Mouse (Mus musculus): ENCODE data around the gene Cactin.

Cactin gene

DNA sequence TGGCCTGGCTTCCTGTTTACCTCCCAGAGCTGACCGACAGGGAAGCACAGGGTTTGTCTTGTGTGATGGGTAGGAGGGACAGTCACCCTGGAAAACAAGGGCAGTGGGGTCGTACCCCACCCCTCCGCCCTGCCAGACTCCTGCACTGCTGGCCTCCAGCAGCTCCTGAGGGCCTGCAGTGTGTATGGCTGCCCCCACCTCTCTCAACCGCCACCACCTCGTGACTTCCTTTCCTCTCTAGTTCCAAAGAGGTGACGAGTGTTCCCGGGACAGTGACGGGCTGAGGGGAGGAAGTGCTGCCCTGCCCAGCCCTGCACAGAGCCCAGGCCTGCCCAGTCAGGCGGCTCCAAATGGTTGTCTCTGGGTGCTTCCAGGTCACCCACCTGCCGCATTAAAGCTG lies 23.1 kb upstream of the Cactin start:
- no peak for DNase-seq (ENCODE audit: low read depth, low spot score)

GRCm38 (mm10) chr10:81298369-81299100 lies 22.4 kb upstream of the Cactin start:
- no peak for DNase-seq (ENCODE audit: low read depth, low spot score)

DNA sequence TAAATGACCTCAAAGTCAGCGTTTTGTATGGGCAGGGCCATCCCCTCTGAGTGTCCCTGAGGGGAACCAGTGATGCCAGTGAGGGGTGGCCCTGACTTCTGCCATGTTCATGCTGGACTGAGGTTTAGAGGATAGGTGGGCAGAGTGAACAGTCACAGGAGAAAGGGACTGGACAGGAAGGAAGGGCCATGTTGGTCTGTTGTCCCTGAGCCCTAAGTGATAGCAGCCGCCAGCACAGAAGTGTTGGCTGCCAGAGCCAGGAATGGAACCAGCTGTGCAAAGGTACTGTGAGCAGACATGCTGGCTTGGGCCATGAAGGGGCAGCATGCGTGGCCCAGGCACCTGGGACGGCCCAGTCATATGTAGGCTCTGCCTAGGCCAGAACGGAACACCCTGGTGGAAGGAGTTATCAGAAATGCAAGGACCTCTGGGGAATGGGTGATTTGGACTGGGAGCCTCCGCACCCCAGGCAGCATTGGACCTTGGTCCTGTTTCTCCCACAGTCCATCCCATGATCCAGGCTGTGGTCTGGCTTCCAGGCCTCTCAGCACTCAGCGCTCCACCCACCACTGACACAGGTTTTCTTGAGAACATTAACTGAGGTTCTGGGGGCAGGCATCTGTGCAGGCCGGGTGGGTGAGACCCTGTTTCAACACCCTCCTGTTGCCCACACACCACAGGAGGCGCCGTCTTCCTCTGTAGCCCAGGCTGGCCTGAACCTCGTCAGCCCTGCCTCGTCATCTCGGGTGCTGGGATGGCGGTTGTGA lies 21.1 kb upstream of the Cactin start:
- no peak for DNase-seq (ENCODE audit: low read depth, low spot score)

DNA sequence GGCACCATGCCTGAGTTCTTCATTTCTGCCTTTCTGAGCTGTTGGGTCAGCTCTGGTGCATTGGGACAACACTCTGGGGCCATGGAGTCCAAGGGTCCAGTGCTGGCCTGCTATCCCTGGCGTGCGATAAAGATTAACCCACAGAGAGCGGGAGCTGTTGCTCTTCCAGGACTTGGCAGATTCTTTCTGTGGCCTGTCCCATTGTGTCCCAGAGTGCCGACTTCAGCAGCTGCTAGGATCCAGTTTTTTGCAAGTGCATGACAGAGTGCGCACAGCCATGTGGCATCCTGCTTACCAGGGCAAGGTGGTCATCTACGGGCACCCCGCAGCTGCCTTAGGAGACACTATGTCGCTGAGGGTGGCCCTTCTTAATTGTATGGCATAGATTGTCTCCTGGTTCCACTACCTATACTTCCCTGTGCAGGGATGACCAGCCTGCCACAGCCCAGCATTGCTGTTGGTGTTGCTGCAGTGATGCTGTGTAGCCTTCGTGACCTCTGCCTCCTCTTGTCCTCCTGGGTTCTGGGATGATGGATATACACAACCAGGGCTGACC lies 20.5 kb upstream of the Cactin start:
- DNase-seq (ENCODE audit: low read depth, low spot score): no peak

- DNase-seq (ENCODE audit: low read depth, low spot score): no peak
These were observed 19.6 kb upstream of the Cactin start for GRCm38 (mm10) chr10:81301321-81301720.

DNA sequence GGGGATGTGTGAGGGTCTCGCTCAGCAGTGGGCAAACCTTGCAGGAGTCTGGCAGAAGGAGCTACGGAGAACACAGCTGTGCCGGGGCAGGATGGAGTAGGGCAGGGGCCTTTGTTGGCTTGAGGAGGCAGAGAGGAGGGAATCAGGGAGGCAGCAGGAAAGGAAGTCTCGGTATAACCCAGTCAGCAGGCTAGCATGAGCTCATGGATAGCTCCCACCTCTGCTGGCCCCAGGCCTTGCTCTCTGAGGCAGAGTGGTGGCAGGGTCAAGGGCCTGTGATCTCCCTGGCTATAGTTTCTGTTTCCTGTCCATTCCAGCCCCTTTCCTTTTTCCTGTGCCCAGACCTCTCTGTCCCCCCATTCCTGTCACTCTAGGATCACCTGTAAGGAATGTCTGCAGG lies 18.6 kb upstream of the Cactin start:
- no peak for DNase-seq (ENCODE audit: low read depth, low spot score)

- DNase-seq (ENCODE audit: low read depth, low spot score): no peak
These were observed 18.1 kb upstream of the Cactin start for GRCm38 (mm10) chr10:81302781-81303218.

DNA sequence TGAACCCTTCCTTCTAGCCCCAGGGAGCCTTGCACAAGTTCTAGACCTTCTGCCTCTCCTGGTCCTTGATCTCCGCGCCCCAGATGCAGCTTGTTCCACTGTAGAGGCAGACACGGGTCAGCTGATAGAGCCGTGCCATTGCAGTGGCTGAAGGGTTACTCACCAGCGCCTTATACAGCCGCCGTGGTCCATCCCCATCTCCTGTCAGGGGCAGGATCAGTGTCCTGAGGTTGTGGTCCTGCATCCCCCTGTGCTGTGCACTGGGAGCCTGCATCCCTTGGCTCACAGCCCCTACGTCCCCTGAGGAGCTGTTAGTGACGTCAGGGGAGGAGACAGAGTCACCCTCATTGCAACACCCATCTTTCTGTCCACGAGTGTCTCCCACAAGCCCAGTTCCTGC lies 17.6 kb upstream of the Cactin start:
- no peak for DNase-seq (ENCODE audit: low read depth, low spot score)

- no peak for DNase-seq (ENCODE audit: low read depth, low spot score)
These were observed 17.1 kb upstream of the Cactin start for GRCm38 (mm10) chr10:81303761-81304160.

DNA sequence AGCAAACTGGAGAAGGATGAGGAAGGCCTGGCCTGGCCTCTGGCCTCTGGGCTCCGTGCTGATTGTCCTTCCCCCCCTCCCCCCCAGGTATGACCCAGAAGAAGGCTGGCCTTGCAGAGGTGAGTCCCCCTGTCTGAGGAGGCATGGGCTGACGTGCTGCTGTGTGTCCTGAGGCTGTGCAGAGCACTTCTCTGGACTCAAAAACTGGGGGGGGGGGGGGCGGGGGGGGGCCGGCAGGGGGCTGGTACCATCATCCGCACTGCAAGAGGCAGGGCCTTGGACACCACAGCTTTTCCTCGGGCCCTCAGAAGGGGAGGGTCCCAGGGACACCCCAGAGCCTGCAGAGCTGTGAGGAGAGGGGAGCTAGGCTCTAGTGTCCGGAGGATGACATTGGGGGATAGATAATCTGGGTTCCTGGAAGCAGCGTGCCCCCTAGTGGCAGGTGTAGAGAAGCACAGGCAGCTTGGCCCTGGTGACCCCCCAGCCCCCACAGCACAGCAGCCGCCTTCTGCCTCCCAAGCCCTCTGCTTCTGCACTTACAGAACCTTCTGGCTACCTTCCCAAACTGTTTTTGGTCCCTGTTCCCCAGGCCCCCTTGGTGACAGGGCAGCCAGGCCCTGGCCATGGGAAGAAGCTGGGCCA lies 16.2 kb upstream of the Cactin start:
- no peak for DNase-seq (ENCODE audit: low read depth, low spot score)

DNA sequence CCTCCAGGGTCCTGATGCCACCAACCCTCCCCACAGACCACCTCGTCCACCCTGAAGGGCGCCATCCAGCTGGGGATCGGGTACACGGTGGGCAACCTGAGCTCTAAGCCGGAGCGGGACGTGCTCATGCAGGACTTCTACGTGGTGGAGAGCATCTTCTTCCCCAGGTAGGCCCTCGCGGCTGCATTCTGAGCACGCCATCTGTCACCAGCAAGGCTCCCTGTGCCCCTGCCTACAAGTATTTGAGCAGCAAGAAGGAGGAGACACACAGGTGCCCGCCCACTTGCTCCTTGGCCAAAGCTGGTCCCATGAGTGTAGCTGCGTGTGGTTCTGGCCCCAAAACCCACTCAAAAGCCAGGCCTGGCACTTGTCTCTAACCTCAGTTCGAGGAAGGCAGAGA lies 15.2 kb upstream of the Cactin start:
- DNase-seq (ENCODE audit: low read depth, low spot score): no peak

DNA sequence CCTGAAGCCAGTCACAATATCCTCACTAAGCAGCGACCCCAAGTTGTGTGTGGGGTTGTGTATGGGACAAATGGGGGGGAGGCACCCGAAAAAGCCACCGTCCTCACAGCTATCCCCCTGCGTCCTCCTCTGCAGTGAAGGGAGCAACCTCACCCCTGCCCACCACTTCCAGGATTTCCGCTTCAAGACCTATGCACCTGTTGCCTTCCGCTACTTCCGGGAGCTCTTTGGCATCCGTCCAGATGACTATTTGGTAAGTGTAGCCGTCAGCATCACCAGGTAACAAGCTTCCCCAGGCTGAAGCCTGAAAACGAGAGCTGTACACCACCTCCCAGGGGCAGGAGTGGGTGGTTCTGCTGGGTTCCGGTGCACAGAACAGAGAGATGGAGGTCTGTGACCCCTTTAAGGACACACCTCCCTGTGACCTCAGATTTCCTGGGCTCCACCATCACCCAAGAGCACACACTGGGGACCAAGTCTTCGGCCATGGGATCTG lies 14.7 kb upstream of the Cactin start:
- DNase-seq (ENCODE audit: low read depth, low spot score): no peak

DNA sequence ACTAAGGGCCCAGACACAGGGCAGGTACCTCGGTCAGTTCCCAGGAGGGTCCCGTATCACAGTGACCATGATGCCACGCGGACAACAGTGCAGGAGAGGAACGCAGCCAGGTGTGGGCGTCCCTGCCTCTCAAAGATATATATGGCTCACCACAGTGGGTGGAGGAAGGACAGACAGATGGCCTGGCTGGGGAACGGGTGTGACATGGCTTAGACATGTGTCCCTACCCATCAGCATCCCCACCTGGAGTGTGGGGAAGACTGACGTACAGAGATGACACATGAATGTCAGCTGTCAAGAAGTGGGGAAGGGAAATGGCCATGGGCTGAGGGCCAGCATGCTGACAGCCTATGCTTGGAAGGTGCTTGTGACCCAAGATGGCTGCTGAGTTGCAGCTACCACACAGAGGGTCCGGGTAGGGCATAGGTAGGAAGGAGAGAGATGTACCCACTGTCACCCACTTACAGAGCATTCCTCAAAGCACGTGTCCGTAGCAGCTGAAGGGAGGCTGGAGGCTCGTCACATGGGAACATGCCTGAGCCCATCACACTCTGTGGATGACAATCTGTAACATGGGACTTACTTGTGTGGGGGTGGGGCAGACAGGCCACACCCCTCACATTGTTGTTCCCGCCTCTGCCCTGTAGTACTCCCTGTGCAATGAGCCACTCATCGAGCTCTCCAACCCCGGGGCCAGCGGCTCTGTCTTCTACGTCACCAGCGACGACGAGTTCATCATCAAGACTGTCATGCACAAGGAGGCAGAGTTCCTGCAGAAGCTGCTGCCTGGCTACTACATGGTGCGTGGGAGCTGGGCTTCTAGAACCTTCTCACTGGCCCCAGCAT lies 13.8 kb upstream of the Cactin start:
- no peak for DNase-seq (ENCODE audit: low read depth, low spot score)

- no peak for DNase-seq (ENCODE audit: low read depth, low spot score)
These were observed 11.3 kb upstream of the Cactin start for GRCm38 (mm10) chr10:81309571-81309970.

GRCm38 (mm10) chr10:81313581-81313980 lies 7.3 kb upstream of the Cactin start:
- no peak for DNase-seq (ENCODE audit: low read depth, low spot score)

DNA sequence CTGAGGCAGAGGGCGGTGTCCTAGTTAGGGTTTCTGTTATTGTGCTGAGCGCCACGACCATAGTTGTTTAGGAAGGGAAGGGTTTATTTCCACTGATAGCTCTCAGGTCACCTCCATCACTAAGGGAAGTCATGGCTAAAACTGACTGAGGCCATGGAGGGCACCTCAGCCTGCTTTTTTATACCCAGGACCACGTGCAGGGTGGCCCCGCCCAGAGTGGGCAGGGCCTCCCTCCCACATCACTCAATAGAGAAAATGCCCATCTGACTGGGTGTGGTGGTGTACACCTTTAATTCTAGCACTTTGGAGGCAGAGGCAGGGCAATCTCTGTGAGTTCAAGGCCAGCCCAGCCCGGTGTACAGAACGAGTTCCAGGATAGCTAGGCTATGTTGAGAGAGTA lies 6.7 kb upstream of the Cactin start:
- no peak for DNase-seq (ENCODE audit: low read depth, low spot score)

DNA sequence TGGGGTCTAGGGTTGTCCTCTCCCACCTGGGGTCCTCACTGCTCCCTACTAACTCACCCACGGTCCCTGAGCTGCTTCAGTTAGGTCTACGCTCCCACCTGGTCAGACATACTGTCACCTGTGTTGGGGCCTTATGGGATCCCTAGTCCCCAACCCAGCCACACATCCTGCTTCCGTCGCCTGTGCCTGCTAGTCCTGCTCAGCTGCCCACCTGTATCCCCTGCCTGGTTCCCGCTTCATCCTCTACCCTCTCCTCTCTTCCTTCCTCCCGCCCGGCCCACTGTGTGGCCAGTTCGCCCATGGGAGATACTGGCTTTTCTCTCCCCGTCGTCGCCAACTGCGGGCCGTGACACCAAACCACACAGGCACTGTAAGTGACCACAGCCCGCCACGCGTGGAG lies 5.3 kb upstream of the Cactin start:
- DNase-seq (ENCODE audit: low read depth, low spot score): no peak

DNA sequence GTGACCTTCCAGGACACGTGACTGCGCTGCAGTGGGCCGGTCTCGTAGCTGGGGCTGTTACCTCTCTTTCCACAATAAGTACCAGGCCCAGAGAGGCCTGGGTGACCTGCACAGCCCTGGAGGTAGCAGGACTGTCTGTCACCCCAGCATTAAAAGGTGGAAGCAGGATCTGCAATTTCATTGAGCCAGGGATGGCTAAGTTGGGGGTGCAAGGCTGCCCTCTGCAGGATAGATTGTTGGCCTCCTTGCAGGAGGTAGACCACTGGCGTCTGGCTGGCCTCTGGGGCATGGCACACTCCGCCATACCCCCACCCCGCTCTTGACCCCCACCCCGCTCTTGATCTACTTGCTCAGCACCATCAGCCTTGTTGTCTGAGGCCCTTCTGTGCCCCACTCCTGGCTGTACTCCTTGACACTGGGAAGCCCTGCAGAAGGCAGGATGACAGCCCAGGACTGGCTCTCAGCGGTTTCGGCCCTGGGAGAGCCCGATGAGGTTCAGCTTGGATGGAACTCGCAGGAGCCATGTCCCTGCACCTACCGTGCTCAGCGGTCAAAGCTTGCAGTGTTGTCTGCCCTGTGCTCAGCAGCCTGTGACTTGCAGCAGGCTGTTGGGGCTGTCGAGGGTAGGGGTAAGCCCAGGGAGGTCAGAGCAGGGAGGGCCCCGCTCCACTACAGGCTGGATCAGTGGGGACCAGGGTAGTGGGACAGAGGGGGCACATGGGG lies 4.4 kb upstream of the Cactin start:
- DNase-seq (ENCODE audit: low read depth, low spot score): no peak

- no peak for DNase-seq (ENCODE audit: low read depth, low spot score)
These were observed 3.6 kb upstream of the Cactin start for GRCm38 (mm10) chr10:81317273-81317672.

GRCm38 (mm10) chr10:81318589-81319329 lies 2.1 kb upstream of the Cactin start:
- DNase-seq (ENCODE audit: low read depth, low spot score): no peak

Measured in retina, adult 2 months (tissue).